Mouse (Mus musculus) olfactory bulb, adult 2 months (tissue): ENCODE data around the gene Plek2.

Source experiments
- CTCF ChIP-seq: fragments of 200-500 bp; IDR thresholded peaks from 2 replicates; pipeline ENCODE4 v1.5.1; 2012; ENCODE audit warnings: low read depth, mild to moderate bottlenecking, low read length, moderate library complexity; ENCODE audit not compliant: insufficient read depth
- POLR2A ChIP-seq: fragments of 200-500 bp; IDR thresholded peaks from 2 replicates; pipeline ENCODE4 v1.6.1; 2012; ENCODE audit warnings: mild to moderate bottlenecking, low read depth, low read length, moderate library complexity; ENCODE audit not compliant: insufficient read depth

DNA sequence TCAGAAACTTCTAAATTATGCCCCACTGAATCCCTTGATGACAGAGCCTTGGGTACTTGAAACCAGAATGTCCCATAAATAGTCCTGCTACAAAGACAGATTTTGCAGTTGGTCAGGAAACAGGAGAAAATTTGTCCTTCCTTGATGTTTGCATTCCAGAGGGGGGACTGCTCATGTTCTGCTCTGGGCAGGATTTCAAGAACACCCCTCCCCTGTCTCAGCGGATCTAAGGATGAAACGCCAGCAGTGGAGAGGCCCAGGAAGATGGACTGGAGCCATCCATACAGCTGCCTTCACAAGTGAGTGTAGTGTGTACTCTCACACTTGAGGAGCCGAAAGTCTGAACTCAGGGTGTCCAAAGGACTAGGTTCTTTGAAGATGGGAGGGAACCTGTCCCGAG is 14.7 kb upstream of the Plek2 start:
- TF ChIP-seq CTCF, result no peak
- no peak for TF ChIP-seq POLR2A
